Mouse (Mus musculus) 416B (cell line): ENCODE measurements around the gene Uaca.

ENCODE experiments used
- DNase-seq: peaks from one replicate; pipeline ENCODE4 v3.0.0; 2011; ENCODE audit warnings: low read depth

The Uaca gene

GRCm38 (mm10) chr9:60885148-60885547, 90.8 kb downstream of the Uaca start:
- DNase-seq, result no peak

- DNase-seq, result no peak
Observed at GRCm38 (mm10) chr9:60886431-60887371, 92.4 kb downstream of the Uaca start.

- DNase-seq, result peak; percentile 34
Observed at GRCm38 (mm10) chr9:60887389-60887811, 93.1 kb downstream of the Uaca start.

GRCm38 (mm10) chr9:60893511-60893910, 99.2 kb downstream of the Uaca start:
- no peak for DNase-seq

GRCm38 (mm10) chr9:60895486-60896110, 101.3 kb downstream of the Uaca start:
- DNase-seq, result peak; percentile 63

- DNase-seq, result no peak
Observed at GRCm38 (mm10) chr9:60898291-60899020, 104.1 kb downstream of the Uaca start.

- no peak for DNase-seq
Observed at GRCm38 (mm10) chr9:60899201-60899600, 104.9 kb downstream of the Uaca start.

GRCm38 (mm10) chr9:60899797-60900459, 105.6 kb downstream of the Uaca start:
- no peak for DNase-seq

- DNase-seq, result no peak
Observed at GRCm38 (mm10) chr9:60912266-60912665, 117.9 kb downstream of the Uaca start.

- DNase-seq, result no peak
Observed at GRCm38 (mm10) chr9:60913626-60914025, 119.3 kb downstream of the Uaca start.

GRCm38 (mm10) chr9:60919936-60920672, 125.8 kb downstream of the Uaca start:
- no peak for DNase-seq

- DNase-seq, result no peak
Observed at GRCm38 (mm10) chr9:60920673-60921062, 126.3 kb downstream of the Uaca start.

- no peak for DNase-seq
Observed at GRCm38 (mm10) chr9:60921287-60921686, 126.9 kb downstream of the Uaca start.

GRCm38 (mm10) chr9:60921831-60922230, 127.5 kb downstream of the Uaca start:
- DNase-seq, result no peak

- no peak for DNase-seq
Observed at GRCm38 (mm10) chr9:60926301-60926700, 132.0 kb downstream of the Uaca start.

GRCm38 (mm10) chr9:60929290-60929983, 135.1 kb downstream of the Uaca start:
- no peak for DNase-seq
